Mouse (Mus musculus) adrenal gland, adult 18-20 months (tissue): ENCODE data around the gene Fam98b. TPM values are rescaled to one million over a fixed set of nuclear protein-coding genes. Genes with fewer than 3 reads are reported as not detected.

Experiments
- DNase-seq, 2 experiments: peaks; one replicate each; pipeline ENCODE4 v3.0.0; 2021 to 2022; ENCODE audit warnings: low spot score in 2 of 2
- long read RNA-seq, 2 experiments: library from polyadenylated mRNA; stranded (forward); transcript quantifications; one replicate each; pipeline ENCODE4 v2.0.0; 2021
- total RNA-seq, 2 experiments: library from RNA; stranded (reverse); gene quantifications; 1 replicate in 1 of 2; 2 replicates in 1 of 2; pipeline ENCODE4 v1.2.3; 2021

The Fam98b gene
- total RNA-seq, result 10 to 100 TPM; 31.7 to 36.4 TPM
- long read RNA-seq, experiment 1, result 0 reads
- long read RNA-seq, experiment 2, partial matches to known transcripts, result 2 of 2 reads
- long read RNA-seq, experiment 2, other reads (novel, unspliced or antisense), result 0 of 2 reads

DNA sequence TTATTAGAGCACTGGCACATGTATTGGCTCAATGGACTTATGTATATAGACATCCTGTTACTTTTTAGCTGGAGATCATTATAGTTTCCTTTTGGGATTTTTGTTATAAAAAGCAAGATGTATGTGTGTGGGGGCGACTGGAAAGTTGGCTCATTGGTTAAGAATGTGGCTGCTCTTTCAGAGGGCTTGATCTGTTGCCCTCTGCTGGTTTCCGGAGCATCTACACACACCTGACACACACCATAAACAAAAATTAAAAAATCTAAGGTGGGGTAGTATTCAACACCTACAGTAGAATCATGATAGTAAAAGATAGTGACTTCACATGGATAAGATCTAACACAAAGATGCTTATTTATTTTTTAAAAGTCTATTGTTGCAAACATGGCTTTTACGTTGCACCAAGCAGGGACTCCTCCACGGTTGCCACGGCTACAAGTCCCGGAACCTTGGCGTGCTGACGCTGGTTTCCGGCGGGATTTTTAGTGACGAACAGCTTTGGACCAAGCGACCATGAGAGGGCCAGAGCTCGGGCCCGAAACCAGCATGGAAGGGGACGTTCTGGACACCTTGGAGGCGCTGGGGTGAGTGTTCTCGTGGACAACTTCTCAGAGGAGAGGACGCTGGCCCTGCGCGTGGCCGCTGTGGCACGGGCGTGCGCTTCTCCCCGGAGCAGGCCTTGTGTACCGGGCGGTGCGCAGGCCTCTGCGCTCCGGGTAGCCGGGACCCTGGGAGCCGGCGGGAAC lies at the start of gene Fam98b:
Fam98b (plus strand) TSS at position 485 of the 746 bp plus-strand sequence.
- peak; percentile 86 to 89 for DNase-seq

DNA sequence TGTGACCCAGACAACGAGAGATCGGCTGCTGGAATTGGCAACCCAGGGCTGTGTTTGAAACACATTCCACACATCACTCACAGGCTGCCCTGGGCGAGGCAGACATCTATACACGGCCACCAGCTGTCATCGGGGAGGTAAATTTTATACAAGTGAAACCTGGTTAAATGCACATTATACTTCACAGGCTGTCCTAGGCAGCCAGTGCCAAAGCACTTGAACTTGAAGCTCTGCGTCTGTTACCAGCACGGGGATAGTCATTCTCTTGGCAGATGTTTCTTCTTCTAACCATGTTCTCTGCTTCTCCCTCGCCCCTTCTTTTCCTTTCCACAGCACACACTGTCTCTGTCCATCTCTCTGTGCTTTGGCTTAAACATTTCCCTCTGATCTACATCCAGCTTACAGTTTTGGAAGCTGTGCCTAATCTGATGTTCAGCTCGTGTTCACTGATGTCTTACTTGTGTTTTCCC lies 48.6 kb upstream of the Fam98b start:
- DNase-seq, result no peak

DNA sequence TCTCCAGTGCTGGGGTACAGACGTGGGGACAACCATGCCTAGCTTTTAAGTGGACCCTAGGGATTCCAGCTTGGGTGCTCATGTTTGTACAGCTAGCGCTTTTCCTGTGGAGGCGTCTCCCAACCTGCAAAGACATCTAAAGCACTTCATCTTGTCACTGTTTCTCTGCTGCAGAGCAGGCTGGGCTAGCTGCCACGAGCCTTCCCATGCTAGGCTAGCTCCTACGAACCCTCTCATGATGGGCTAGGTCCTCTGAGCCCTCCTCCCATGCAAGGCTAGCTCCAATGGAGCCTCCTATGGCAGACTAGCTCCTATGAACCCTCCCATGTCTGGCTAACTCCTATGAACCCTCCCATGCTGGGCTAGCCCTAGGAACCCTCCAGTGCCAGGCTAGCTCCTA lies 46.2 kb upstream of the Fam98b start:
- DNase-seq, result no peak

GRCm38 (mm10) chr2:117204534-117204933 lies 45.0 kb upstream of the Fam98b start:
- DNase-seq, result peak in 1 of 2 experiments; percentile 29

GRCm38 (mm10) chr2:117205066-117205465 lies 44.5 kb upstream of the Fam98b start:
- DNase-seq, result peak in 1 of 2 experiments; percentile 27

DNA sequence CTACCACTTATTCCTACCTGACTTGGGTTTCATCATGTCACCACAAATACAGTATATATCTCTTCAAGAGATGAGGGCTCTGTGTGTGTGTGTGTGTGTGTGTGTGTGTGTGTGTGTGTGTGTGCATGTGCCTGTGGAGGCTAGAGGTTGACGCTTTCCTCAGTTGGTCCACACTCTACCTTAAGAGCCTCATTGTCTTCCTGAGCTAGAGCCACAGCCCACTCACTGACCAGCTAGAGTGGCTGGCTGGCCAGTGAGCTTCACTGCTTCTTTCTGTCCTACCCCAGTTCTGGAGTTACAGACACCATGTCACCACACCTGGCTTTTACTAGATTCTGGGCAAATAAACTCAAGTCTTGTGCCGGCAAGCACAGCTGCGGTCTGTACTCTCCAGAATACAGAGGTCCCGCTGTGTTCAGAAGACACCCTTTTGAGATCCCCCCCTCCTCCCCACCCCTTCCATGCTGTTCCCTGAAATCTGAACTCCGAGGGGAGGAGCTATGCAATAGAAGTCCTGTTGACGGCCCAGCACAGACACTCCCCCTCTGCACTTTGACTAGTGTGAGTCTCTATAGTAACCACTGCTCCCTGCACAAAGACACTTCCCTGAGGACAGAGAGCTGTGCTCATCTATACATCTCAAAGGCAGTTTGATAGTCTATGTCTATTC lies 39.0 kb upstream of the Fam98b start:
- no peak for DNase-seq

- DNase-seq, result no peak
Observed at GRCm38 (mm10) chr2:117216152-117216551, 33.4 kb upstream of the Fam98b start.

GRCm38 (mm10) chr2:117217695-117218216 lies 31.8 kb upstream of the Fam98b start:
- DNase-seq, result no peak

- no peak for DNase-seq
Observed at GRCm38 (mm10) chr2:117219536-117219935, 30.0 kb upstream of the Fam98b start.

- DNase-seq, result no peak
Observed at GRCm38 (mm10) chr2:117222651-117223050, 26.9 kb upstream of the Fam98b start.

DNA sequence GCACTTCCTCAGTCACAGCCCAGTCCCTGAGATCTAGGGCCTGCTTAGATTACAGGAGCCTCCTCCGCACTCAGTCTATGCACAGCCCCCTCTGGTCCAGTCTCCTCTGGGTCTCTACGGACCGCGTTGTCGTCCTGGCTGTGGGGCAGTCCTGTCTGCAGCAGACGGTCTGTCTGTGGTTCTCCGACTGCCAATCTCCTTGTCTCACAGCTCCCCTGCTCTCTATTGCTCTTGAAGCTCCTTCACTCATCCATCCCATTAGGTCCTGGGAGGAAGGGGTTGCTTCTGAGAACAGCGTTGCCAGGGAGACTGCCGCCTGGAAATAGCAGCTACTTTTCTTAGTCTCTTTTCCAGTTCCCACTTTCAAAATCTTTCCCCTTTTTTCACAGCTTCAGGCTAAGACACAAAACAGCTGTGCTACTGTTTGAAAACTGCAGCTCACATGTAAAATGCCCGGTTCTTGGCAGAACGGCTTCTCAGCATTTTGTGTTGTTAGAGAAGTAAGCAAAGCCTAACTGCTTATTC lies 20.9 kb upstream of the Fam98b start:
- no peak for DNase-seq

DNA sequence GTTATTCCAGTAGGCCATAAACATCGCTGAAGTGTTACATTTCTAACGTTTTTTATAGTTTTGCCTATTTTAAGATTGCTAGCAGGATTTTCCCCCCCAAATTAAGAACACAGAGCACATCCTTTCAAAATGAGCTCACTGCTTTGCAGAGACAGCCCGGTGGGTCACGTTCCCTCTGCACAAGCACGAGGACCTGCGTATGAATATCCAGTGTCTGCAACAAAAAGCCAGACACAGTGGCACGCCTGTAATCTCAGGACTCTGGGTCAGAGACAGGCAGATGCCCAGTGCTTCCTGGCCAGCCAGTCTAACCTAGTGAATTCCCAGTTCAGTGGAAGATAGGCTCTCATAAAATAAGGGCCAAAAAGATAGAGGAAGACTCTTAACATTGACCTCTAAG lies 19.3 kb upstream of the Fam98b start:
- no peak for DNase-seq

DNA sequence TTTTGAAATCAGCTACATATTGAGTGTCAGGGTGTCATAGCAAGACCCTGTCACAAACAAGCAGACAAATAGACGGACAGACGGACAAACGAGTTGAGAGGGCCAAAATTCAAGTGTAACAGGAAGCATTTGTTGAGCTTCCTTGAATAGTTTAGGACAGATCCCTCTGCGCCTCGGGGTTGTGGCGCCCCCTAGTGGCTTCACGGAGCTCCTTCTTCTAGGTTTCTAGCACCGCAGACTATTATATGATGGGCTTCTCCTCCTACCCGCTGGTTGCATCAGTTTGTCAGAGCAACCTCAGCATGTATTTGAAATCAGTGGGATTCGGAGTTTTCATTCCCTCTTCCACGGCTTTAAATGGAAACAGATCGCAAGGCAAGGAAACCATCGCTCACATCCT lies 18.3 kb upstream of the Fam98b start:
- DNase-seq, result peak; percentile 82 to 89

DNA sequence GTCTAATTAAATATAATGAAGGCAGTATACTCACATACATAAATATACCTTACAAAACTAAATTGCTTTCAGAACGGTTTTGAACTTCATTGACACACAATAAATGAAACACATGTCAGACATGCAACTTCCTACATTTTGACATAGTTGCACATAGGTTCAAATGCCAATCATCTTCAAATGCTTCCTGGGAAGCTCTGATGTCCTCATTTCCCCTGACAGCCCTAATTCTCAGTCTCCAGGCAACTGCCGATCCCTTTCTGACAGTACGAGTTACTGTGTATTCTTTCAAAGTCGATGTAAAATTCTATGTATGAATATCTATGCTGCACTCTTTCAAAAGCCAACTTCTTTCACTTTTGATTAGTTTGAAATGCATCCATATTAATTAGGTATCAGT lies 7.6 kb upstream of the Fam98b start:
- no peak for DNase-seq

DNA sequence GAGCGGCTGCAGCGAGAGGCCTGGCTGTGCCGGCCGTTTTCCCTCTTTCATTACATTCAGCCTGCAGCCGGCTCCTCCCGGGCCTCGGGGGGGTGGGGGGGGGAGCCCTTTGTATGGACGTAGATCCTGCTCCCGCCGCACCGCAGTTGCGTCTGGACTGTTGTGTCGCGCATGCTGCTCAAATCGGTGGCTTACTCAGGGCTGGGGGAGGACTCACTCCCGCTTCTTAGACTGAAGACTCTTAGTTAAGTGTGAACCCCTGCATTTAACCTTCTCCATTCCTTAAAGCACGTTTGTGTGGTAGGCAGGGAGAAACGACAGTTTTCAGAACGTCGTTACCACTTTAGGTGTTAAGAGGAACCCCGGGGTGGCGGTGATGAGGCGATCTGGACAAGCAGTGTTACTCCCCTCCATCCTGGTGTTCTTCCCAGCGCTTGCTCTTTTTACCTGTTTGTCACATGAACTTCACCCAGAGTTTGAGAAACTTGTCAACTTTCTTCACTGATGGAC lies 517 bp downstream of the Fam98b start:
- DNase-seq, result no peak

DNA sequence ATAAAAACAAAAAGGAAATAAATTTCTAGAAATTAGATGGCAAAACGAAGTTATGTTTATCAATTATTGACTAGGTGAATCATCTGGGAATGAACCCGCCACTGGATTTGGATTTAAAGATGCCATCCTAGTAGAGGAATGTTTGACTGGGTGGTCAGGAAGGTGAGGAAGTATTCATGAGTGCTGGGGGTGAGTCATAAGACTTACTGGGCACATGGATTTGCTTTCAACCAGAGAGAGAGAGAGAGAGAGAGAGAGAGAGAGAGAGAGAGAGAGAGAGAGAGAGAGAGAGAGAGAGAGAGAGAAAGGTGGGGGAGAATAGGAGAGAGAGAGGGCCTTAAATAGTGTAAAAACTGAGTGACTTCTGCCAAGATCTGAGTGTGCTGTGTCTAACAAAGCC lies 5.9 kb downstream of the Fam98b start:
- DNase-seq, result no peak

DNA sequence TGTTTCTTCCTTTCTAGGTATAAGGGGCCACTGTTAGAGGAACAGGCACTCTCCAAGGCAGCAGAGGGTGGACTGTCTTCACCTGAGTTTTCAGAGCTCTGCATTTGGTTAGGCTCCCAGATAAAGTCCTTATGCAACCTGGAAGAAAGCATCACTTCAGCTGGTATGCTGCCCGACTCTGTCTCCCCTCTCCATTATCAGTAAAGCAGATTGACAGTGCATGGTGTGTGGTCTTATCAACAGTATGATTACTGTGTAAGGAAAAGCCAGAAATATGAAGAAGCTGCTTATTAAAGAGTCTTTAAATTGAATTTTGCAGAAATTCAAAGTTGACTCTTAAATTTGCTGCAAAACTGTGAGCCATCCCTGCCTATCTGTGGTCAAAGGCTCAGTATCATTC lies 8.1 kb downstream of the Fam98b start:
- no peak for DNase-seq

DNA sequence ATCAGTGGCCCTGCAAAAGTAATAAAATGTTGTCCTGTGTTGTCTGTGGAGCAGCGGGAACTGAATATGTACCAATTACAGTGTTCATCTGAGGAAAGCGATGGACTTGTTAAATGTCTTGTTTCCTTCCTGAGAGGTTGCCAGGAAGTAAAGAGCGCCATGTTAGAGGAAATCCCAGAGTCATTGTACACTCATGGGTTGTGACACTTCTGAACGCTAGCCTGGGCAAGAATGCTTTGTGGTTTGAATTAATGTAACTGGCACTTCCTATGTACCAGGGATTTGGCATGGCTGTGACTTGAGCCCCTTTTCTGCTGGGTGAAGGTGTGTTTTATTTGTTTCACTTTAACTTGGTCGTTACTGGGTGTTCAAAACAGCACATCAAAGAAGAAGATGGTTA lies 12.6 kb downstream of the Fam98b start:
- no peak for DNase-seq

- peak; percentile 67 to 69 for DNase-seq
Observed at GRCm38 (mm10) chr2:117263786-117264408, 14.4 kb downstream of the Fam98b start.

DNA sequence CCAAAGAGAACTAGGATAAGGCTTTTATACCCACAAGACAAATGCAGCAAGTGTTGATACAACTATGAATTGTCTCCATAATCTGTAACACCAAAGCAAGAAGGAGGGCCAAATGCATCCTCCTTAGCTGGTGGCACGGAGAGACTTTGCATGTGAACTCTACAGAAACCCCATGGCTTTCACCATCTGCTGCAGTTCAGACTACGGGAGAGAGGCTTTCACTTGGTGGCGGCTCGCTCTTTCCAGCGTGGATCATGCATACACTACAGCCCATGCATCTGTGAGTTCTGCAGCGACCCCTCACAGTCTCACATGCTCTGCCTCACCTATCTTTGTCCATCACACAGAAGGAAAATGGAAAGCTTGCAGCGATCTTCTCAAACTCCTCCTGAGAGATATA lies 38.8 kb downstream of the Fam98b start:
- no peak for DNase-seq
